9 mouse cellular contexts compared by ENCODE assay signal in genomic region chr2:163858254-163858947, GRCm38 (mm10). TPM values are rescaled to one million over a fixed set of nuclear protein-coding genes. Genes with fewer than 3 reads are reported as not detected.
DNase-seq lines count a peak whose midpoint lies in the region; ATAC-seq and TF ChIP-seq lines count a peak whose summit lies in the region.
"Had no signal": no experiment of that assay in that cellular context is flagged by ENCODE, and none has a peak within 500 bp of the region (broad histone marks: within the 10 kb centered on the region; RNA-seq: fewer than 3 reads in every experiment).

No protein-coding gene starts in this region.

- peak; percentile 63 for TF ChIP-seq CTCF in bone marrow macrophage, adult 2 months (IDR thresholded peaks at IDR 0.05; ENCODE audit: low read depth, low read length)

- peak; percentile 34 for DNase-seq in ovary, postnatal 14 days (ENCODE audit: low spot score)
- DNase-seq in ovary, postnatal 10 days (ENCODE audit: low spot score) = no peak
- no peak for DNase-seq in urinary bladder, postnatal 36 days (ENCODE audit: low spot score in 2 of 2)

- no peaks in the 10 kb centered on the region for H3K4me1 ChIP-seq in bone marrow macrophage, adult 2 months (ENCODE audit: control insufficient read depth, insufficient read depth, low read length)
- H3K4me1 ChIP-seq in embryonic facial prominence, embryonic 15.5 days = peaks cover 12% of the 10 kb centered on the region
- peaks cover 14% of the 10 kb centered on the region for H3K4me1 ChIP-seq in hindbrain, embryonic 13.5 days (replicated peaks)
- H3K4me1 ChIP-seq in limb, embryonic 12.5 days (replicated peaks) = peaks cover 10% of the 10 kb centered on the region
- no peaks in the 10 kb centered on the region for H3K4me1 ChIP-seq in neural tube, embryonic 14.5 days (ENCODE audit: control insufficient read depth, insufficient read depth, low read length)

- peak overlapping the region; percentile 30 for H3K4me2 ChIP-seq in embryonic facial prominence, embryonic 15.5 days (replicated peaks)
- peak overlapping the region; percentile 43 for H3K4me2 ChIP-seq in hindbrain, embryonic 13.5 days
- H3K4me2 ChIP-seq in limb, embryonic 12.5 days = peak overlapping the region; percentile 31; the same call in 1 of the 2 replicates
- H3K4me2 ChIP-seq in neural tube, embryonic 14.5 days (ENCODE audit: low read depth, low read length) = peak overlapping the region; percentile 33

- H3K9ac ChIP-seq in embryonic facial prominence, embryonic 15.5 days = no peak overlapping the region
- peak overlapping the region; percentile 35; the same call in 1 of the 2 replicates for H3K9ac ChIP-seq in hindbrain, embryonic 13.5 days
- no peak overlapping the region for H3K9ac ChIP-seq in limb, embryonic 12.5 days (replicated peaks)
- no peak overlapping the region for H3K9ac ChIP-seq in neural tube, embryonic 14.5 days (replicated peaks; ENCODE audit: low read depth, low read length)

- no peak overlapping the region for H3K27ac ChIP-seq in bone marrow macrophage, adult 2 months (ENCODE audit: insufficient read depth, low read depth, low read length)
- H3K27ac ChIP-seq in embryonic facial prominence, embryonic 15.5 days (replicated peaks) = no peak overlapping the region
- no peak overlapping the region for H3K27ac ChIP-seq in hindbrain, embryonic 13.5 days
- no peak overlapping the region for H3K27ac ChIP-seq in limb, embryonic 12.5 days
- no peak overlapping the region for H3K27ac ChIP-seq in neural tube, embryonic 14.5 days (ENCODE audit: low read depth, low read length)

- no peaks in the 10 kb centered on the region for H3K36me3 ChIP-seq in embryonic facial prominence, embryonic 15.5 days
- H3K36me3 ChIP-seq in hindbrain, embryonic 13.5 days = peaks cover 4% of the 10 kb centered on the region; the same call in 1 of the 2 replicates
- H3K36me3 ChIP-seq in limb, embryonic 12.5 days = no peaks in the 10 kb centered on the region
- H3K36me3 ChIP-seq in neural tube, embryonic 14.5 days (ENCODE audit: control insufficient read depth, insufficient read depth, low read length) = no peaks in the 10 kb centered on the region

- H3K9me3 ChIP-seq in embryonic facial prominence, embryonic 15.5 days (replicated peaks) = no peaks in the 10 kb centered on the region
- no peaks in the 10 kb centered on the region for H3K9me3 ChIP-seq in hindbrain, embryonic 13.5 days
- no peaks in the 10 kb centered on the region for H3K9me3 ChIP-seq in limb, embryonic 12.5 days
- no peaks in the 10 kb centered on the region for H3K9me3 ChIP-seq in neural tube, embryonic 14.5 days (ENCODE audit: control insufficient read depth, low read length)

- TF ChIP-seq POLR2A in bone marrow macrophage, adult 2 months (IDR thresholded peaks at IDR 0.05; ENCODE audit: borderline replicate concordance, low read depth, low read length) = no peak

- WGBS in embryonic facial prominence, embryonic 15.5 days = 13% methylated on average over 50 of the region's 50 CpGs
- 16% methylated on average over 50 of the region's 50 CpGs for WGBS in hindbrain, embryonic 13.5 days
- WGBS in limb, embryonic 12.5 days = 17% methylated on average over 50 of the region's 50 CpGs
- 14% methylated on average over 50 of the region's 50 CpGs for WGBS in neural tube, embryonic 14.5 days

- no peak overlapping the region for H3K4me3 ChIP-seq in bone marrow macrophage, adult 2 months (ENCODE audit: insufficient read depth, low read length)
- no peak overlapping the region for H3K4me3 ChIP-seq in embryonic facial prominence, embryonic 15.5 days (replicated peaks)
- peak overlapping the region; percentile 17 for H3K4me3 ChIP-seq in hindbrain, embryonic 13.5 days
- peak overlapping the region; percentile 10 for H3K4me3 ChIP-seq in limb, embryonic 12.5 days (replicated peaks)
- H3K4me3 ChIP-seq in neural tube, embryonic 14.5 days (ENCODE audit: low read depth, low read length) = no peak overlapping the region; the same call in 1 of the 2 replicates

- peaks cover 61% of the 10 kb centered on the region for H3K27me3 ChIP-seq in embryonic facial prominence, embryonic 15.5 days
- H3K27me3 ChIP-seq in hindbrain, embryonic 13.5 days = peaks cover 69% of the 10 kb centered on the region
- peaks cover 99% of the 10 kb centered on the region for H3K27me3 ChIP-seq in limb, embryonic 12.5 days
- H3K27me3 ChIP-seq in neural tube, embryonic 14.5 days (ENCODE audit: control insufficient read depth, insufficient read depth, low read length) = peaks cover 33% of the 10 kb centered on the region

- ATAC-seq in embryonic facial prominence, embryonic 15.5 days (ENCODE audit: insufficient number of reproducible peaks, low FRiP score, low TSS enrichment, low read depth) = no peak
- ATAC-seq in hindbrain, embryonic 13.5 days (ENCODE audit: low FRiP score) = peak; percentile 79
- no peak for ATAC-seq in limb, embryonic 12.5 days (ENCODE audit: insufficient number of reproducible peaks, insufficient read depth, low FRiP score, low TSS enrichment, low read depth)
- peak; percentile 77 for ATAC-seq in neural tube, embryonic 14.5 days (ENCODE audit: low read depth)

RNA-seq across cellular contexts. Expression of gene Kcnk15, which starts 5.0 kb away (rescaled TPM):
- polyA plus RNA-seq in bone marrow macrophage, adult 2 months (2012; ENCODE audit: insufficient read depth, insufficient read length, missing spikeins) = not detected in 2 replicates
- not detected in 2 replicates for polyA plus RNA-seq in embryonic facial prominence, embryonic 15.5 days (2015; fragmentation: Nextera tagmentation; extraction: Ambion mirVana)
- polyA plus RNA-seq in hindbrain, embryonic 13.5 days (2015; fragmentation: Nextera tagmentation; extraction: Ambion mirVana) = not detected in 2 replicates
- polyA plus RNA-seq in limb, embryonic 12.5 days (2016; fragmentation: Nextera tagmentation; extraction: Ambion mirVana) = 0.23 TPM in 1 of 2 replicates, not detected in the other
- 0.11 and 0.32 TPM in 2 replicates for polyA plus RNA-seq in neural tube, embryonic 14.5 days (2014; fragmentation: Nextera tagmentation; extraction: Ambion mirVana)
- polyA plus RNA-seq: liver, embryonic 16.5 days had no signal

RNA-seq across cellular contexts. Expression of gene Ccn5, which starts 37.7 kb away (rescaled TPM):
- 1.1 and 1.6 TPM in 2 replicates for polyA plus RNA-seq in bone marrow macrophage, adult 2 months (2012; ENCODE audit: insufficient read depth, insufficient read length, missing spikeins)
- 1.4 and 2.9 TPM in 2 replicates for polyA plus RNA-seq in embryonic facial prominence, embryonic 15.5 days (2015; fragmentation: Nextera tagmentation; extraction: Ambion mirVana)
- polyA plus RNA-seq in hindbrain, embryonic 13.5 days (2015; fragmentation: Nextera tagmentation; extraction: Ambion mirVana) = 0.13 and 0.22 TPM in 2 replicates
- 0.20 and 0.50 TPM in 2 replicates for polyA plus RNA-seq in limb, embryonic 12.5 days (2016; fragmentation: Nextera tagmentation; extraction: Ambion mirVana)
- 0.19 and 0.40 TPM in 2 replicates for polyA plus RNA-seq in neural tube, embryonic 14.5 days (2014; fragmentation: Nextera tagmentation; extraction: Ambion mirVana)

Comparison
In these comparisons a context has a peak if more than half of its experiments do, and no peak if none do; other contexts are left out.
1. H3K4me3 ChIP-seq: peak in hindbrain, embryonic 13.5 days (single experiment) and limb, embryonic 12.5 days (single experiment); none in bone marrow macrophage, adult 2 months (single experiment), embryonic facial prominence, embryonic 15.5 days (single experiment) and neural tube, embryonic 14.5 days (single experiment).
2. ATAC-seq: peak in hindbrain, embryonic 13.5 days (single experiment) and neural tube, embryonic 14.5 days (single experiment); none in embryonic facial prominence, embryonic 15.5 days (single experiment) and limb, embryonic 12.5 days (single experiment).
3. Peak in every context shown above with its lines, with median percentiles within 50 percentile points of each other: H3K4me2 ChIP-seq.